Mouse (Mus musculus) neural tube, embryonic 14.5 days (tissue): Measurements from ENCODE around the gene Zbtb44. TPM values are rescaled to one million over a fixed set of nuclear protein-coding genes. Genes with fewer than 3 reads are reported as not detected.

ENCODE experiments used
- ATAC-seq: fragments of 200-750 bp; cut with Nextera tagmentation; 2 replicates; pipeline ENCODE4 v1.8.0; 2017; ENCODE audit warnings: low read depth, mild to moderate bottlenecking, moderate TSS enrichment, moderate library complexity
- H3K27ac ChIP-seq: fragments of 300-500 bp; sonication (generic); 2 replicates; pipeline ENCODE4 v1.5.1; 2014; ENCODE audit warnings: low read depth, mild to moderate bottlenecking, control low read depth, low read length, moderate library complexity, mixed read lengths
- H3K27me3 ChIP-seq: fragments of 300-500 bp; sonication (generic); 2 replicates; pipeline ENCODE4 v1.6.1; 2014; ENCODE audit warnings: low read length; ENCODE audit not compliant: control insufficient read depth, insufficient read depth
- H3K36me3 ChIP-seq: fragments of 300-500 bp; sonication (generic); 2 replicates; pipeline ENCODE4 v1.6.1; 2014; ENCODE audit warnings: low read length, mixed read lengths; ENCODE audit not compliant: control insufficient read depth, insufficient read depth
- H3K4me1 ChIP-seq: fragments of 300-500 bp; sonication (generic); 2 replicates; pipeline ENCODE4 v1.6.1; 2014; ENCODE audit warnings: low read length; ENCODE audit not compliant: control insufficient read depth, insufficient read depth
- H3K4me2 ChIP-seq: fragments of 300-500 bp; sonication (generic); 2 replicates; pipeline ENCODE4 v1.6.1; 2014; ENCODE audit warnings: mild to moderate bottlenecking, low read depth, low read length, control low read depth
- H3K4me3 ChIP-seq: fragments of 300-500 bp; sonication (generic); 2 replicates; pipeline ENCODE4 v1.5.1; 2014; ENCODE audit warnings: low read depth, low read length, control low read depth, mixed read lengths
- H3K9ac ChIP-seq: fragments of 300-500 bp; sonication (generic); replicated peaks from 2 replicates; pipeline ENCODE4 v1.6.1; 2014; ENCODE audit warnings: low read depth, mild to moderate bottlenecking, control low read depth, low read length, mixed read lengths
- H3K9me3 ChIP-seq: fragments of 300-500 bp; sonication (generic); 2 replicates; pipeline ENCODE4 v1.6.1; 2016; ENCODE audit warnings: low read length; ENCODE audit not compliant: control insufficient read depth
- WGBS: fragments of 180-500 bp; shearing (Covaris S2); extraction: QIAGEN DNeasy Blood & Tissue Kit; methylation state at CpG from one replicate; pipeline ENCODE4 v1.1.7; 2014; 5-methylcytosine and 5-hydroxymethylcytosine counted together
- polyA plus RNA-seq: library from polyadenylated mRNA; unstranded; fragments of >200 nt; fragmentation: Nextera tagmentation; extraction: Ambion mirVana; gene quantifications from 2 replicates; pipeline ENCODE4 v1.2.1, GENCODE M21; 2014

Zbtb44 gene
- polyA plus RNA-seq, 1 experiment from 2014 or later, result 5.7 TPM

- Histone ChIP-seq H3K27ac (no peak overlapping the region), H3K4me1 (no peaks in the 10 kb centered on the region), H3K27me3 (no peaks in the 10 kb centered on the region), H3K4me3 (no peak overlapping the region), H3K4me2 (no peak overlapping the region), H3K9me3 (no peaks in the 10 kb centered on the region), H3K9ac (no peak overlapping the region), H3K36me3 (no peaks in the 10 kb centered on the region)
- 44% methylated on average over 1 of the region's 1 CpGs for WGBS
- no peak for ATAC-seq
Observed at GRCm38 (mm10) chr9:31011533-31011932, 18.9 kb upstream of the Zbtb44 start.

GRCm38 (mm10) chr9:31012674-31013073 is 17.8 kb upstream of the Zbtb44 start:
- no peak overlapping the region for H3K4me2 ChIP-seq
- no peaks in the 10 kb centered on the region for H3K36me3 ChIP-seq
- no peak overlapping the region for H3K4me3 ChIP-seq
- no peaks in the 10 kb centered on the region for H3K27me3 ChIP-seq
- H3K9me3 ChIP-seq, result no peaks in the 10 kb centered on the region
- no peak for ATAC-seq
- 83% methylated on average over 4 of the region's 4 CpGs for whole genome bisulfite sequencing
- H3K9ac ChIP-seq, result no peak overlapping the region
- no peaks in the 10 kb centered on the region for H3K4me1 ChIP-seq
- no peak overlapping the region for H3K27ac ChIP-seq

- Histone ChIP-seq H3K4me3 (no peak overlapping the region), H3K27ac (no peak overlapping the region), H3K9me3 (no peaks in the 10 kb centered on the region), H3K4me1 (no peaks in the 10 kb centered on the region), H3K27me3 (no peaks in the 10 kb centered on the region), H3K4me2 (no peak overlapping the region), H3K36me3 (no peaks in the 10 kb centered on the region), H3K9ac (no peak overlapping the region)
- no peak for ATAC-seq
- 91% methylated on average over 4 of the region's 4 CpGs for WGBS
Observed at GRCm38 (mm10) chr9:31013415-31013814, 17.0 kb upstream of the Zbtb44 start.

GRCm38 (mm10) chr9:31017616-31018015 is 12.8 kb upstream of the Zbtb44 start:
- 79% methylated on average over 4 of the region's 4 CpGs for WGBS
- no peak overlapping the region for H3K27ac ChIP-seq
- H3K4me3 ChIP-seq, result no peak overlapping the region
- H3K9me3 ChIP-seq, result no peaks in the 10 kb centered on the region
- no peaks in the 10 kb centered on the region for H3K36me3 ChIP-seq
- no peak for ATAC-seq
- no peak overlapping the region for H3K9ac ChIP-seq
- no peaks in the 10 kb centered on the region for H3K4me1 ChIP-seq
- no peaks in the 10 kb centered on the region for H3K27me3 ChIP-seq
- no peak overlapping the region for H3K4me2 ChIP-seq

- Histone ChIP-seq H3K9ac (no peak overlapping the region), H3K4me1 (no peaks in the 10 kb centered on the region), H3K4me2 (no peak overlapping the region), H3K4me3 (no peak overlapping the region), H3K27me3 (no peaks in the 10 kb centered on the region), H3K9me3 (no peaks in the 10 kb centered on the region), H3K27ac (no peak overlapping the region), H3K36me3 (no peaks in the 10 kb centered on the region)
- WGBS, result 92% methylated on average over 3 of the region's 3 CpGs
- ATAC-seq, result no peak
Observed at GRCm38 (mm10) chr9:31018158-31018557, 12.3 kb upstream of the Zbtb44 start.

- no peak overlapping the region for H3K4me2 ChIP-seq
- ATAC-seq, result no peak
- H3K9ac ChIP-seq, result no peak overlapping the region
- no peaks in the 10 kb centered on the region for H3K27me3 ChIP-seq
- no peak overlapping the region for H3K27ac ChIP-seq
- H3K4me3 ChIP-seq, result no peak overlapping the region
- no peaks in the 10 kb centered on the region for H3K9me3 ChIP-seq
- no peaks in the 10 kb centered on the region for H3K4me1 ChIP-seq
- H3K36me3 ChIP-seq, result no peaks in the 10 kb centered on the region
Observed at GRCm38 (mm10) chr9:31018705-31019104, 11.7 kb upstream of the Zbtb44 start.

- Histone ChIP-seq H3K9me3 (no peaks in the 10 kb centered on the region), H3K36me3 (no peaks in the 10 kb centered on the region), H3K27ac (no peak overlapping the region), H3K27me3 (no peaks in the 10 kb centered on the region), H3K4me1 (peaks cover 9% of the 10 kb centered on the region; the same call in 1 of the 2 replicates), H3K4me3 (no peak overlapping the region), H3K9ac (no peak overlapping the region), H3K4me2 (no peak overlapping the region)
- ATAC-seq, result no peak
- 90% methylated on average over 4 of the region's 4 CpGs for WGBS
Observed at GRCm38 (mm10) chr9:31028251-31028650, 2.2 kb upstream of the Zbtb44 start.

- peak; percentile 96 for ATAC-seq
- Histone ChIP-seq H3K36me3 (no peaks in the 10 kb centered on the region), H3K27ac (peak overlapping the region; percentile 95), H3K27me3 (no peaks in the 10 kb centered on the region), H3K9me3 (no peaks in the 10 kb centered on the region), H3K4me1 (peaks cover 9% of the 10 kb centered on the region; the same call in 1 of the 2 replicates), H3K4me2 (peak overlapping the region; percentile 75), H3K9ac (peak overlapping the region; percentile 72), H3K4me3 (peak overlapping the region; percentile 94)
- WGBS, result under 1% methylated on average over 33 of the region's 57 CpGs
Observed at GRCm38 (mm10) chr9:31029751-31030511, 513 bp upstream of the Zbtb44 start.

GRCm38 (mm10) chr9:31031414-31031843 is 985 bp downstream of the Zbtb44 start:
- WGBS, result 20% methylated on average over 8 of the region's 8 CpGs
- peak overlapping the region; percentile 72 for H3K9ac ChIP-seq
- peak overlapping the region; percentile 75 for H3K4me2 ChIP-seq
- ATAC-seq, result no peak
- peak overlapping the region; percentile 94 for H3K4me3 ChIP-seq
- H3K27me3 ChIP-seq, result no peaks in the 10 kb centered on the region
- no peaks in the 10 kb centered on the region for H3K9me3 ChIP-seq
- H3K27ac ChIP-seq, result no peak overlapping the region; the same call in 1 of the 2 replicates
- H3K4me1 ChIP-seq, result peaks cover 9% of the 10 kb centered on the region; the same call in 1 of the 2 replicates
- H3K36me3 ChIP-seq, result no peaks in the 10 kb centered on the region
